Mouse (Mus musculus) hindbrain, embryonic 12.5 days (tissue): Measurements from ENCODE around the gene Srsf4. TPM values are rescaled to one million over a fixed set of nuclear protein-coding genes. Genes with fewer than 3 reads are reported as not detected.
A peak's percentile ranks its signal among the peaks of the same experiment; 100 is the strongest.

Experiments used
- ATAC-seq: fragments of 200-750 bp; cut with Nextera tagmentation; 2 replicates; pipeline ENCODE4 v1.8.0; 2017; ENCODE audit warnings: moderate TSS enrichment; ENCODE audit not compliant: low FRiP score
- H3K27ac ChIP-seq: fragments of 300-500 bp; sonication (generic); 2 replicates; pipeline ENCODE4 v1.5.1; 2016; ENCODE audit warnings: mild to moderate bottlenecking
- H3K27me3 ChIP-seq: fragments of 300-500 bp; sonication (generic); 2 replicates; pipeline ENCODE4 v1.6.1; 2016; ENCODE audit warnings: mild to moderate bottlenecking
- H3K36me3 ChIP-seq: fragments of 300-500 bp; sonication (generic); 2 replicates; pipeline ENCODE4 v1.6.1; 2016; ENCODE audit warnings: mild to moderate bottlenecking
- H3K4me1 ChIP-seq: fragments of 300-500 bp; sonication (generic); 2 replicates; pipeline ENCODE4 v1.6.1; 2016
- H3K4me2 ChIP-seq: fragments of 300-500 bp; sonication (generic); replicated peaks from 2 replicates; pipeline ENCODE4 v1.6.1; 2016; ENCODE audit warnings: mild to moderate bottlenecking
- H3K4me3 ChIP-seq: fragments of 300-500 bp; sonication (generic); 2 replicates; pipeline ENCODE4 v1.5.1; 2016; ENCODE audit warnings: mild to moderate bottlenecking
- H3K9ac ChIP-seq: fragments of 300-500 bp; sonication (generic); 2 replicates; pipeline ENCODE4 v1.6.1; 2016; ENCODE audit warnings: mild to moderate bottlenecking, moderate library complexity
- H3K9me3 ChIP-seq: fragments of 300-500 bp; sonication (generic); replicated peaks from 2 replicates; pipeline ENCODE4 v1.6.1; 2016; ENCODE audit warnings: mild to moderate bottlenecking
- WGBS: fragments of 180-500 bp; shearing (Covaris S2); methylation state at CpG from one replicate; pipeline ENCODE4 v1.1.7; 2016; 5-methylcytosine and 5-hydroxymethylcytosine counted together
- polyA plus RNA-seq: library from polyadenylated mRNA; unstranded; fragments of >200 nt; fragmentation: Nextera tagmentation; extraction: Ambion mirVana; gene quantifications from 2 replicates; pipeline ENCODE4 v1.2.1, GENCODE M21; 2016

Gene Srsf4
- polyA plus RNA-seq, 1 experiment from 2014 or later = 139 TPM

GRCm38 (mm10) chr4:131843290-131843743, 30.1 kb upstream of the Srsf4 start, which contains the start of gene Mecr:
Gene Mecr, plus strand, starts transcription at chr4:131843470.
- WGBS = under 1% methylated on average over 37 of the region's 37 CpGs
- peak within 1 kb of the TSS; percentile 78 for H3K4me3 ChIP-seq
- no peaks in the 10 kb centered on the region for H3K36me3 ChIP-seq
- peak; percentile 85 for ATAC-seq
- H3K4me2 ChIP-seq = peak within 1 kb of the TSS; percentile 90
- H3K27me3 ChIP-seq = peaks cover 13% of the 10 kb centered on the region
- no peaks in the 10 kb centered on the region for H3K9me3 ChIP-seq
- H3K9ac ChIP-seq = peak within 1 kb of the TSS; percentile 77
- H3K4me1 ChIP-seq = peaks cover 29% of the 10 kb centered on the region
- H3K27ac ChIP-seq = peak within 1 kb of the TSS; percentile 3; the same call in 1 of the 2 replicates

- Histone ChIP-seq H3K27me3 (peaks cover 6% of the 10 kb centered on the region), H3K4me3 (no peak overlapping the region), H3K9ac (no peak overlapping the region), H3K36me3 (no peaks in the 10 kb centered on the region), H3K27ac (peak overlapping the region; percentile 32; the same call in 1 of the 2 replicates), H3K9me3 (no peaks in the 10 kb centered on the region), H3K4me2 (no peak overlapping the region), H3K4me1 (peaks cover 43% of the 10 kb centered on the region)
- no peak for ATAC-seq
- 85% methylated on average over 8 of the region's 8 CpGs for WGBS
These were observed 27.2 kb upstream of the Srsf4 start for GRCm38 (mm10) chr4:131845991-131846778.

- 59% methylated on average over 6 of the region's 6 CpGs for WGBS
- Histone ChIP-seq H3K4me1 (peaks cover 45% of the 10 kb centered on the region), H3K36me3 (no peaks in the 10 kb centered on the region), H3K9ac (no peak overlapping the region; the same call in 1 of the 2 replicates), H3K4me2 (no peak overlapping the region), H3K27ac (peak overlapping the region; percentile 66), H3K27me3 (no peaks in the 10 kb centered on the region), H3K4me3 (no peak overlapping the region), H3K9me3 (no peaks in the 10 kb centered on the region)
- ATAC-seq = no peak
These were observed 25.3 kb upstream of the Srsf4 start for GRCm38 (mm10) chr4:131848082-131848481.

- peak overlapping the region; percentile 60 for H3K27ac ChIP-seq
- ATAC-seq = no peak
- no peaks in the 10 kb centered on the region for H3K27me3 ChIP-seq
- no peaks in the 10 kb centered on the region for H3K36me3 ChIP-seq
- H3K4me1 ChIP-seq = peaks cover 34% of the 10 kb centered on the region
- H3K4me2 ChIP-seq = no peak overlapping the region
- WGBS = 31% methylated on average over 5 of the region's 5 CpGs
- H3K9ac ChIP-seq = no peak overlapping the region
- no peak overlapping the region for H3K4me3 ChIP-seq
- no peaks in the 10 kb centered on the region for H3K9me3 ChIP-seq
These were observed 23.3 kb upstream of the Srsf4 start for GRCm38 (mm10) chr4:131849986-131850638.

- Histone ChIP-seq H3K4me1 (peaks cover 8% of the 10 kb centered on the region), H3K27me3 (no peaks in the 10 kb centered on the region), H3K9me3 (no peaks in the 10 kb centered on the region), H3K36me3 (peaks cover 16% of the 10 kb centered on the region), H3K27ac (no peak overlapping the region), H3K4me3 (no peak overlapping the region), H3K9ac (no peak overlapping the region), H3K4me2 (no peak overlapping the region)
- WGBS = 85% methylated on average over 5 of the region's 5 CpGs
- no peak for ATAC-seq
These were observed 18.5 kb upstream of the Srsf4 start for GRCm38 (mm10) chr4:131854950-131855349.

GRCm38 (mm10) chr4:131860492-131861340, 12.7 kb upstream of the Srsf4 start:
- 48% methylated on average over 15 of the region's 15 CpGs for WGBS
- Histone ChIP-seq H3K36me3 (peaks cover 39% of the 10 kb centered on the region), H3K4me2 (no peak overlapping the region), H3K27ac (no peak overlapping the region), H3K9me3 (no peaks in the 10 kb centered on the region), H3K9ac (no peak overlapping the region), H3K4me3 (no peak overlapping the region), H3K4me1 (0 out of 2 replicates have a peak, but pooled peaks cover 5% of the 10 kb centered on the region), H3K27me3 (no peaks in the 10 kb centered on the region)
- no peak for ATAC-seq

- no peak overlapping the region for H3K4me2 ChIP-seq
- H3K9ac ChIP-seq = no peak overlapping the region
- no peaks in the 10 kb centered on the region for H3K27me3 ChIP-seq
- no peaks in the 10 kb centered on the region for H3K9me3 ChIP-seq
- WGBS = 82% methylated on average over 4 of the region's 4 CpGs
- peaks cover 43% of the 10 kb centered on the region for H3K36me3 ChIP-seq
- 0 out of 2 replicates have a peak, but pooled peaks cover 5% of the 10 kb centered on the region for H3K4me1 ChIP-seq
- no peak overlapping the region for H3K27ac ChIP-seq
- ATAC-seq = no peak
- H3K4me3 ChIP-seq = no peak overlapping the region
These were observed 12.1 kb upstream of the Srsf4 start for GRCm38 (mm10) chr4:131861341-131861739.

GRCm38 (mm10) chr4:131872672-131873292, 635 bp upstream of the Srsf4 start:
- ATAC-seq = peak; percentile 50
- peak overlapping the region; percentile 97 for H3K4me3 ChIP-seq
- no peaks in the 10 kb centered on the region; the same call in 1 of the 2 replicates for H3K36me3 ChIP-seq
- H3K9me3 ChIP-seq = no peaks in the 10 kb centered on the region
- no peaks in the 10 kb centered on the region for H3K27me3 ChIP-seq
- WGBS = 12% methylated on average over 11 of the region's 11 CpGs
- H3K27ac ChIP-seq = peak overlapping the region; percentile 100
- peaks cover 30% of the 10 kb centered on the region for H3K4me1 ChIP-seq
- H3K4me2 ChIP-seq = peak overlapping the region; percentile 95
- H3K9ac ChIP-seq = peak overlapping the region; percentile 100

- Histone ChIP-seq H3K9ac (peak overlapping the region; percentile 100), H3K27ac (peak overlapping the region; percentile 100)
- WGBS = 0% methylated on average over 20 of the region's 20 CpGs
These were observed 736 bp downstream of the Srsf4 start for GRCm38 (mm10) chr4:131874169-131874536.

GRCm38 (mm10) chr4:131874567-131874966, 1.1 kb downstream of the Srsf4 start:
- peak overlapping the region; percentile 95 for H3K4me2 ChIP-seq
- ATAC-seq = no peak

More at GRCm38 (mm10) chr4:131874169-131874536, 736 bp downstream of the Srsf4 start:
- Histone ChIP-seq H3K36me3 (no peaks in the 10 kb centered on the region), H3K4me1 (peaks cover 30% of the 10 kb centered on the region), H3K4me2 (peak overlapping the region; percentile 95), H3K9me3 (no peaks in the 10 kb centered on the region), H3K4me3 (peak overlapping the region; percentile 97), H3K27me3 (no peaks in the 10 kb centered on the region)
- ATAC-seq = no peak

GRCm38 (mm10) chr4:131875242-131875641, 1.8 kb downstream of the Srsf4 start:
- Histone ChIP-seq H3K36me3 (no peaks in the 10 kb centered on the region), H3K4me3 (peak overlapping the region; percentile 97), H3K9ac (peak overlapping the region; percentile 100), H3K9me3 (no peaks in the 10 kb centered on the region), H3K4me2 (peak overlapping the region; percentile 95), H3K27ac (no peak overlapping the region), H3K4me1 (peaks cover 30% of the 10 kb centered on the region), H3K27me3 (no peaks in the 10 kb centered on the region)
- WGBS = 41% methylated on average over 3 of the region's 3 CpGs
- ATAC-seq = no peak

More at GRCm38 (mm10) chr4:131874567-131874966, 1.1 kb downstream of the Srsf4 start:
- peak overlapping the region; percentile 100 for H3K9ac ChIP-seq
- 5% methylated on average over 11 of the region's 11 CpGs for WGBS
- peak overlapping the region; percentile 100 for H3K27ac ChIP-seq
- H3K27me3 ChIP-seq = no peaks in the 10 kb centered on the region
- H3K4me3 ChIP-seq = peak overlapping the region; percentile 97
- H3K36me3 ChIP-seq = no peaks in the 10 kb centered on the region
- H3K4me1 ChIP-seq = peaks cover 30% of the 10 kb centered on the region
- no peaks in the 10 kb centered on the region for H3K9me3 ChIP-seq
